In genomic region chr4:32160815-32161214, GRCm38 (mm10) we compare ENCODE assay signal across 14 mouse cellular contexts.
A peak's percentile ranks its signal among the peaks of the same experiment; 100 is the strongest.
DNase-seq lines count a peak whose midpoint lies in the region; ATAC-seq lines count a peak whose summit lies in the region.
"Had no signal": no experiment of that assay in that cellular context is flagged by ENCODE, and none has a peak within 500 bp of the region (broad histone marks: within the 10 kb centered on the region; RNA-seq: fewer than 3 reads in every experiment).

No protein-coding gene starts in this region.

- ATAC-seq in hindbrain, embryonic 13.5 days (ENCODE audit: low FRiP score): no peak
- no peak for ATAC-seq in hindbrain, embryonic 12.5 days (ENCODE audit: low FRiP score)
- peak; percentile 80 for ATAC-seq in granulocyte monocyte progenitor cell, adult 5-6 weeks (replicated peaks; ENCODE audit: poor library complexity, severe bottlenecking)
- ATAC-seq in intestine, embryonic 16.5 days: no peak
- ATAC-seq: forebrain, postnatal 0 days had no signal

- no peaks in the 10 kb centered on the region for H3K27me3 ChIP-seq in hindbrain, embryonic 13.5 days
- no peaks in the 10 kb centered on the region for H3K27me3 ChIP-seq in hindbrain, embryonic 12.5 days
- no peaks in the 10 kb centered on the region for H3K27me3 ChIP-seq in intestine, embryonic 16.5 days (replicated peaks; ENCODE audit: control insufficient read depth, insufficient read depth, low read length)
- H3K27me3 ChIP-seq: kidney, embryonic 15.5 days; limb, embryonic 13.5 days had no signal

- WGBS in hindbrain, embryonic 13.5 days: 40% methylated on average over 2 of the region's 2 CpGs
- WGBS in hindbrain, embryonic 12.5 days: 47% methylated on average over 2 of the region's 2 CpGs
- 45% methylated on average over 2 of the region's 2 CpGs for WGBS in intestine, embryonic 16.5 days

- H3K4me3 ChIP-seq in hindbrain, embryonic 13.5 days: no peak overlapping the region
- H3K4me3 ChIP-seq in hindbrain, embryonic 12.5 days: no peak overlapping the region
- no peak overlapping the region for H3K4me3 ChIP-seq in intestine, embryonic 16.5 days (ENCODE audit: low read length)
- H3K4me3 ChIP-seq: kidney, embryonic 15.5 days; limb, embryonic 13.5 days; midbrain, embryonic 10.5 days had no signal

- peaks cover 22% of the 10 kb centered on the region for H3K4me1 ChIP-seq in hindbrain, embryonic 13.5 days (replicated peaks)
- H3K4me1 ChIP-seq in hindbrain, embryonic 12.5 days: peaks cover 25% of the 10 kb centered on the region
- no peaks in the 10 kb centered on the region for H3K4me1 ChIP-seq in intestine, embryonic 16.5 days (ENCODE audit: control insufficient read depth, insufficient read depth, low read length)

- no peaks in the 10 kb centered on the region for H3K9me3 ChIP-seq in hindbrain, embryonic 13.5 days
- H3K9me3 ChIP-seq in hindbrain, embryonic 12.5 days (replicated peaks): no peaks in the 10 kb centered on the region
- no peaks in the 10 kb centered on the region for H3K9me3 ChIP-seq in intestine, embryonic 16.5 days (ENCODE audit: control insufficient read depth, low read length)
- H3K9me3 ChIP-seq: kidney, embryonic 15.5 days; limb, embryonic 13.5 days; midbrain, embryonic 10.5 days had no signal

- DNase-seq in B cell, adult 2 months: peak; percentile 55 to 56
- DNase-seq in natural killer cell, adult 2 months (ENCODE audit: low spot score in 2 of 2): peak; percentile 51 to 60
- DNase-seq in adipocyte (ENCODE audit: low spot score): no peak
- no peak for DNase-seq in heart, postnatal 36 days
- DNase-seq: cerebellum, adult 9-10 months; forebrain, postnatal 0 days; layer of hippocampus, postnatal 36 days had no signal

- intact Hi-C loops in heart, postnatal 36 days (cut with DNase I): no loop called here

- peak overlapping the region; percentile 35; the same call in 1 of the 2 replicates for H3K27ac ChIP-seq in hindbrain, embryonic 13.5 days
- no peak overlapping the region for H3K27ac ChIP-seq in hindbrain, embryonic 12.5 days
- no peak overlapping the region for H3K27ac ChIP-seq in intestine, embryonic 16.5 days (ENCODE audit: low read length)
- H3K27ac ChIP-seq: kidney, embryonic 15.5 days; limb, embryonic 13.5 days; midbrain, embryonic 10.5 days had no signal

- no peaks in the 10 kb centered on the region for H3K36me3 ChIP-seq in hindbrain, embryonic 13.5 days
- no peaks in the 10 kb centered on the region for H3K36me3 ChIP-seq in hindbrain, embryonic 12.5 days
- no peaks in the 10 kb centered on the region for H3K36me3 ChIP-seq in intestine, embryonic 16.5 days (ENCODE audit: control insufficient read depth, insufficient read depth, low read length)
- H3K36me3 ChIP-seq: kidney, embryonic 15.5 days; limb, embryonic 13.5 days; midbrain, embryonic 10.5 days had no signal

- H3K4me2 ChIP-seq in hindbrain, embryonic 13.5 days: no peak overlapping the region
- no peak overlapping the region for H3K4me2 ChIP-seq in hindbrain, embryonic 12.5 days (replicated peaks)
- H3K4me2 ChIP-seq in intestine, embryonic 16.5 days (ENCODE audit: low read depth, low read length): no peak overlapping the region
- H3K4me2 ChIP-seq: kidney, embryonic 15.5 days; limb, embryonic 13.5 days had no signal

- no peak overlapping the region for H3K9ac ChIP-seq in hindbrain, embryonic 13.5 days
- H3K9ac ChIP-seq in hindbrain, embryonic 12.5 days: no peak overlapping the region
- no peak overlapping the region for H3K9ac ChIP-seq in intestine, embryonic 16.5 days (ENCODE audit: low read depth, low read length)
- H3K9ac ChIP-seq: forebrain, postnatal 0 days; kidney, embryonic 15.5 days; limb, embryonic 13.5 days had no signal

Comparison
In these comparisons a context has a peak if more than half of its experiments do, and no peak if none do; other contexts are left out.
1. DNase-seq: peak in B cell, adult 2 months (2 of 2) and natural killer cell, adult 2 months (2 of 2); none in adipocyte (single experiment) and heart, postnatal 36 days (0 of 2).